Mouse (Mus musculus) embryonic facial prominence, embryonic 14.5 days (tissue): ENCODE results near the gene Txnrd3. TPM values are rescaled to one million over a fixed set of nuclear protein-coding genes. Genes with fewer than 3 reads are reported as not detected.

Experiments used
- ATAC-seq: fragments of 200-750 bp; cut with Nextera tagmentation; 2 replicates; pipeline ENCODE4 v1.8.0; 2017; ENCODE audit warnings: low read depth, moderate number of reproducible peaks, moderate TSS enrichment
- DNase-seq: peaks from one replicate; pipeline ENCODE4 v3.0.0-alpha.2; 2015; ENCODE audit warnings: low spot score
- H3K27ac ChIP-seq: fragments of 300-500 bp; sonication (generic); replicated peaks from 2 replicates; pipeline ENCODE4 v1.5.1; 2014; ENCODE audit warnings: low read depth, mild to moderate bottlenecking, low read length, moderate library complexity
- H3K27me3 ChIP-seq: fragments of 300-500 bp; sonication (generic); replicated peaks from 2 replicates; pipeline ENCODE4 v1.6.1; 2014; ENCODE audit warnings: low read length; ENCODE audit not compliant: control insufficient read depth, insufficient read depth
- H3K36me3 ChIP-seq: fragments of 300-500 bp; sonication (generic); 2 replicates; pipeline ENCODE4 v1.6.1; 2014; ENCODE audit warnings: low read length, mixed read lengths; ENCODE audit not compliant: control insufficient read depth, insufficient read depth
- H3K4me1 ChIP-seq: fragments of 300-500 bp; sonication (generic); 2 replicates; pipeline ENCODE4 v1.6.1; 2014; ENCODE audit warnings: antibody characterized with exemption, low read length; ENCODE audit not compliant: control insufficient read depth, insufficient read depth
- H3K4me2 ChIP-seq: fragments of 300-500 bp; sonication (generic); 2 replicates; pipeline ENCODE4 v1.6.1; 2014; ENCODE audit warnings: low read depth, mild to moderate bottlenecking, low read length, moderate library complexity, mixed read lengths
- H3K4me3 ChIP-seq: fragments of 300-500 bp; sonication (generic); 2 replicates; pipeline ENCODE4 v1.5.1; 2014; ENCODE audit warnings: low read depth, mild to moderate bottlenecking, low read length
- H3K9ac ChIP-seq: fragments of 300-500 bp; sonication (generic); 2 replicates; pipeline ENCODE4 v1.6.1; 2014; ENCODE audit warnings: low read depth, mild to moderate bottlenecking, low read length, moderate library complexity, mixed read lengths
- H3K9me3 ChIP-seq: fragments of 300-500 bp; sonication (generic); 2 replicates; pipeline ENCODE4 v1.6.1; 2016; ENCODE audit warnings: low read length; ENCODE audit not compliant: control insufficient read depth
- WGBS: fragments of 180-500 bp; shearing (Covaris S2); extraction: QIAGEN DNeasy Blood & Tissue Kit; methylation state at CpG from one replicate; pipeline ENCODE4 v1.1.7; 2014; 5-methylcytosine and 5-hydroxymethylcytosine counted together
- polyA plus RNA-seq: library from polyadenylated mRNA; unstranded; fragments of >200 nt; fragmentation: Nextera tagmentation; extraction: Ambion mirVana; gene quantifications from 2 replicates; pipeline ENCODE4 v1.2.1, GENCODE M21; 2014

The Txnrd3 gene
- polyA plus RNA-seq, result 10.2 and 12.0 TPM in 2 replicates

DNA sequence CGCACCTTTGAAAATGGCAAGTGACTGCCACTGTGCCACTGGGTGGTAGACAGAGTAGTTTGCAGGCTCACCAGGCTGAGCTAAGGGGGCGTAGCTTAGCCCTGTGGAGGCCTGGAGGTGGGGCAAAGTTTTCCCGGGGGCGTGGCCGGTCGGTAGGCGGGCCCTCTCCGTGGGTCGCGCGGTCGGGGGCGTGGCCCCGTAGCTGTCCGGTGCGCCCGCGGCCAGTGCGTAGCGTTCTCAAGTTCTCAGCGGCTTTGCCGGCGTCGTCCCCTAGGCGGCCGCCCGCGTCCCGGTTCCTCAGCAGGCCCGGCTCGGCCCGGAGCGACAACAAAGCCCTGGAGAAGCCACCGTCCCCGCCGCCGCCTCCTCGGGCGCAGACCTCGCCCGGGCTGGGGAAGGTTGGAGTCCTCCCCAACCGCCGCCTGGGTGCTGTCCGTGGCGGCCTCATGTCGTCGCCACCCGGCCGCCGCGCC lies at the start of gene Txnrd3:
Gene Txnrd3, plus strand, starts transcription at position 191 of the 473 bp plus-strand sequence.
- under 1% methylated on average over 20 of the region's 51 CpGs for WGBS
- peaks cover 7% of the 10 kb centered on the region; the same call in 1 of the 2 replicates for H3K4me1 ChIP-seq
- no peaks in the 10 kb centered on the region for H3K27me3 ChIP-seq
- H3K36me3 ChIP-seq, result no peaks in the 10 kb centered on the region
- ATAC-seq, result peak; percentile 92
- peak within 1 kb of the TSS; percentile 74 for H3K9ac ChIP-seq
- H3K27ac ChIP-seq, result peak within 1 kb of the TSS; percentile 88
- H3K4me3 ChIP-seq, result peak within 1 kb of the TSS; percentile 76
- H3K9me3 ChIP-seq, result no peaks in the 10 kb centered on the region
- DNase-seq, result peak; percentile 92
- H3K4me2 ChIP-seq, result peak within 1 kb of the TSS; percentile 90

DNA sequence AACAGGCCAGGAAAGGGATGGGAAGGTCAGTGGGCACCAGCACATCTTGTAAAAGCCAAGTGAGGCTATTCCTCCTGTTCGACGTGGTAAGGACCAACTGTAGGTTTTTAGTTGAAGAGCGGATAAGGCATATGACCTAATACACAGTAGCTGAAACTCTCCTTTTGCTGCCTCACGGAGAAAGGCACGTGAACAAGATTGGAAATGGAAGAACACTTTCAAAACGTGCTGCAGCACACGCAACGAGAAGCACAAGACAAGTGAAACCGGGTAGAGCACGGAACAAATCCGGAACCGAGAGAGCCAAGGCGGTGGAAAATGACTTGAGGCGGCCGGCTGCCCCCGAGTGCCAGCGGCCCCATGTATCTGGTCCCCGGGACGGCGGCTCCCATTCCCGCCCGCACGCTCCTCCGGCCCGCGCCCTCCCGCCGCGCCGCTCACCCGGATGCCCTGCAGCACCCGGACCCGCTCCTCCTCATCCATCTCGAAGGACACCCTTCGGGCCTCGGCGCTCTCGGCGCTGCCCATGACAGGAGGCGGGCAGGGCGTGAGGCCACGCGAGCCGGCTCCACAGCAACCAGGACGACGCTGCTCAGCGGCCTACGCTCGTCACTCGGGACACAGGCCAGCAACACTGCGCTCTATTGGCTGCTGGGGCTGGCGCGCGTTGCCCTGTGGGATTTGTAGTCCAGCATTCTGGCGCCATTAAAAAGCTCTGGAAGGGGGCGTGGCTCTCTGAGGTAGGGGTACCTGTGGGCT lies 48.6 kb upstream of the Txnrd3 start, which contains the start of gene Chchd6:
Gene Chchd6, minus strand, starts transcription at position 635 of the 759 bp plus-strand sequence.
- Histone ChIP-seq H3K4me1 (peaks cover 6% of the 10 kb centered on the region), H3K4me3 (peak within 1 kb of the TSS; percentile 81), H3K4me2 (peak within 1 kb of the TSS; percentile 72), H3K9me3 (peaks cover 9% of the 10 kb centered on the region), H3K27ac (no peak within 1 kb of the TSS), H3K9ac (peak within 1 kb of the TSS; percentile 79), H3K27me3 (no peaks in the 10 kb centered on the region), H3K36me3 (no peaks in the 10 kb centered on the region)
- WGBS, result under 1% methylated on average over 29 of the region's 56 CpGs
- ATAC-seq (peak; percentile 100), DNase-seq (peak; percentile 96)

GRCm38 (mm10) chr6:89595777-89596146 lies 48.0 kb upstream of the Txnrd3 start:
- Histone ChIP-seq H3K9ac (no peak overlapping the region), H3K4me1 (peaks cover 6% of the 10 kb centered on the region), H3K4me2 (peak overlapping the region; percentile 72), H3K27ac (no peak overlapping the region), H3K36me3 (no peaks in the 10 kb centered on the region), H3K9me3 (peaks cover 11% of the 10 kb centered on the region), H3K27me3 (no peaks in the 10 kb centered on the region), H3K4me3 (peak overlapping the region; percentile 81)
- 27% methylated on average over 5 of the region's 5 CpGs for WGBS
- DNase-seq (no peak), ATAC-seq (peak; percentile 24)

- H3K36me3 ChIP-seq, result no peaks in the 10 kb centered on the region
- no peak overlapping the region for H3K27ac ChIP-seq
- WGBS, result 100% methylated on average over 1 of the region's 1 CpGs
- no peak overlapping the region for H3K4me3 ChIP-seq
- H3K27me3 ChIP-seq, result no peaks in the 10 kb centered on the region
- DNase-seq (no peak), ATAC-seq (no peak)
- H3K9ac ChIP-seq, result no peak overlapping the region
- no peak overlapping the region for H3K4me2 ChIP-seq
- peaks cover 6% of the 10 kb centered on the region for H3K4me1 ChIP-seq
- H3K9me3 ChIP-seq, result peaks cover 11% of the 10 kb centered on the region
Measured at GRCm38 (mm10) chr6:89596510-89596909, 47.3 kb upstream of the Txnrd3 start.

GRCm38 (mm10) chr6:89606096-89606495 lies 37.7 kb upstream of the Txnrd3 start:
- no peak overlapping the region for H3K27ac ChIP-seq
- no peak overlapping the region for H3K4me2 ChIP-seq
- H3K27me3 ChIP-seq, result no peaks in the 10 kb centered on the region
- ATAC-seq (no peak), DNase-seq (no peak)
- no peaks in the 10 kb centered on the region for H3K4me1 ChIP-seq
- no peak overlapping the region for H3K9ac ChIP-seq
- 59% methylated on average over 3 of the region's 3 CpGs for WGBS
- no peak overlapping the region for H3K4me3 ChIP-seq
- no peaks in the 10 kb centered on the region for H3K9me3 ChIP-seq
- no peaks in the 10 kb centered on the region for H3K36me3 ChIP-seq

- H3K27me3 ChIP-seq, result no peaks in the 10 kb centered on the region
- DNase-seq, result no peak
- no peak overlapping the region for H3K4me2 ChIP-seq
- no peak overlapping the region for H3K9ac ChIP-seq
- no peaks in the 10 kb centered on the region for H3K9me3 ChIP-seq
- ATAC-seq, result no peak
- H3K36me3 ChIP-seq, result no peaks in the 10 kb centered on the region
- no peak overlapping the region for H3K4me3 ChIP-seq
- no peaks in the 10 kb centered on the region for H3K4me1 ChIP-seq
- WGBS, result 54% methylated on average over 4 of the region's 4 CpGs
- H3K27ac ChIP-seq, result no peak overlapping the region
Measured at GRCm38 (mm10) chr6:89607999-89608398, 35.8 kb upstream of the Txnrd3 start.

DNA sequence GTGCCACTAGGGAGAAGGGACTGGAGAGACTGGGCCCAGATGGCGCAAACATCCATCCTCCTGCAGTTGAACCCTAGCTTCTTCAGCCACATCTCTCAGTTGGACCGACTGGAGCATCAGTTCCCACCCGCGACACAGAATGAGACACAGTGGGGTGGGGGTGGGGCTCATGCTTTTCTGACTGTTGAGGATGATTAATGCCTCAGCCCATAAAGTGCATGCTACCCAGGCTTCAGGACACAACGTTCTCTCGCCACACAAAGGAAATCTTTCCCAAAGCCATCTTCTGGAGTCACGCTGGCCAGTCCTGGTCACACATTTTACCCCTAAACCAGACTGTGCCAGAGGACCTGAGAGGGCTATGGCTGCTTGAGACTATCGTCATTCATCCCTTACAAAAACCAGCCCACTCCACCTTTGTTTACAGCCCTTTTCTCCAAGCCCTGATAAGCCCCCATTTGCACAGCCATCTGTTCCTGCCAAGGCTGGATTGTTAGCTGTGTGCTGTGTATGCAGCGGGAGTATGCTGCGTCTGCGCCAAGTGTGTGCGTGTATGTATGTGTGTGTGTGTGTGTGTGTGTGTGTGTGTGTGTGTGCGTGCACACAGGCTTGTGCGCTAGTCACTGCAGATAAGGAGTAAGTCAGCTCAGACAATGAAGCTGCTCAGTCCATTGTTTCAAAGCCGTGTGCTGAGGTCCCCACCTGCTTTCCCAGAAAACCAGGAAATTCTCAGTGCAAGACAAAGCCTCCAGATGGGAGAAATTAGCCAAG lies 30.3 kb upstream of the Txnrd3 start:
- no peaks in the 10 kb centered on the region for H3K4me1 ChIP-seq
- DNase-seq (peak; percentile 64), ATAC-seq (peak; percentile 88)
- no peak overlapping the region for H3K4me2 ChIP-seq
- H3K4me3 ChIP-seq, result no peak overlapping the region
- 57% methylated on average over 14 of the region's 15 CpGs for WGBS
- H3K27ac ChIP-seq, result no peak overlapping the region; the same call in 1 of the 2 replicates
- H3K27me3 ChIP-seq, result no peaks in the 10 kb centered on the region
- no peak overlapping the region for H3K9ac ChIP-seq
- no peaks in the 10 kb centered on the region for H3K9me3 ChIP-seq
- no peaks in the 10 kb centered on the region for H3K36me3 ChIP-seq

- Histone ChIP-seq H3K9me3 (no peaks in the 10 kb centered on the region), H3K36me3 (no peaks in the 10 kb centered on the region), H3K4me3 (no peak overlapping the region), H3K27me3 (no peaks in the 10 kb centered on the region), H3K27ac (0 out of 2 replicates have a peak overlapping the region, but pooled peaks have one; percentile 29), H3K4me2 (no peak overlapping the region), H3K4me1 (no peaks in the 10 kb centered on the region), H3K9ac (no peak overlapping the region)
- ATAC-seq (0 out of 2 replicates have a peak, but pooled peaks have one; percentile 41), DNase-seq (no peak)
- WGBS, result 10% methylated on average over 2 of the region's 2 CpGs
Measured at GRCm38 (mm10) chr6:89614107-89614471, 29.7 kb upstream of the Txnrd3 start.
